Mouse (Mus musculus): ENCODE measurements around the gene Sertad3. TPM values are rescaled to one million over a fixed set of nuclear protein-coding genes. Genes with fewer than 3 reads are reported as not detected.

The Sertad3 gene
- polyA plus RNA-seq, 1 experiment = not detected

DNA sequence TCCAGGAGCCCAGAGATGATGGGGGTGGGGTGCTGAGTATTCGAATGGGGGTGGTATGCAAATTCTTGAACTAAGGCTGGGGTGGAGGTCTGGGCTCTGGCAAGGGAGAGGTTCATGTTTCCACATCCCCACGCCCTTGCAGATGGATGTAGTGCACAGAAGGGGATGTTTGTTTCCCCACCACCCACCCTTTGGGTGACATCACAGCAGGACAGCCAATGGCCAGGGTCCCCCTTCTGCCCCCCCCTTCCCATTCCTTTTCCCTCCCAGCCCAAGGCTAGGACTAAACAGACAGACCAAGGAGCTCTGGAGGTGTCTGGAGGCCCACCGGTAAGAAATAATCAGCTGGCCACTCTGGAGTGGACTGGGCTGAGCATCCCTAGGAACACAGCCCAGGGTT, 25.5 kb downstream of the Sertad3 start, which contains the start of gene Prx:
TSS of gene Prx (plus strand) at position 289 of the 400 bp plus-strand sequence.
- TF ChIP-seq CTCF (IDR thresholded peaks at IDR 0.05; ENCODE audit: insufficient read depth, low read depth, low read length) = no peak
- no peak for TF ChIP-seq POLR2A (IDR thresholded peaks at IDR 0.05; ENCODE audit: insufficient read depth, low read depth, low read length)
- Histone ChIP-seq H3K4me3 (ENCODE audit: insufficient read depth, low read depth, low read length) (no peak within 1 kb of the TSS), H3K4me1 (ENCODE audit: control insufficient read depth, insufficient read depth, low read length) (no peaks in the 10 kb centered on the region), H3K27ac (ENCODE audit: insufficient read depth, low read depth, low read length) (no peak within 1 kb of the TSS)
- 63% methylated on average over 3 of the region's 3 CpGs for WGBS

DNA sequence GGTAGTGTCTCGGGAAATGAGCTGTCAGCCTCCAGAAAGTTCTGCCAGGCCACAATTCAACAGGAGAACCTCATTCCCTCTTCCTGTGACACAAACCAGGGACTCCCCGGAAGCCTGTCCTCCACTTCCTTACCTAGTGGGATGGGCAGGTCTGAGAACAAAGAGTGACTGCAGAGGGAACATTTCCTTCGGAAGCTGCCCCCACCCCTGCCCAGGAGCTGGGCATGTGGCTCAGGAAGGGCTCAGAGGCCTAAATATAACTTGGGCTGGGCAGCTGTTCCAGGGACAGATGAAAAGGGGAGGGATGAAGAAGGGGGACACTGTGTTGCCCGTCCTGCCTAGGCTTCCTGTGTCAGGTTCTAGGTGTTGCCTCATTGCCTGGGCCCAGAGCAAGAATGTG, 28.1 kb downstream of the Sertad3 start:
- WGBS = 92% methylated on average over 4 of the region's 4 CpGs
- H3K27ac ChIP-seq (ENCODE audit: insufficient read depth, low read depth, low read length) = no peak overlapping the region
- H3K4me1 ChIP-seq (ENCODE audit: control insufficient read depth, insufficient read depth, low read length) = no peaks in the 10 kb centered on the region
- TF ChIP-seq POLR2A (IDR thresholded peaks at IDR 0.05; ENCODE audit: insufficient read depth, low read depth, low read length) (no peak), CTCF (IDR thresholded peaks at IDR 0.05; ENCODE audit: insufficient read depth, low read depth, low read length) (no peak)
- H3K4me3 ChIP-seq (ENCODE audit: insufficient read depth, low read depth, low read length) = no peak overlapping the region

DNA sequence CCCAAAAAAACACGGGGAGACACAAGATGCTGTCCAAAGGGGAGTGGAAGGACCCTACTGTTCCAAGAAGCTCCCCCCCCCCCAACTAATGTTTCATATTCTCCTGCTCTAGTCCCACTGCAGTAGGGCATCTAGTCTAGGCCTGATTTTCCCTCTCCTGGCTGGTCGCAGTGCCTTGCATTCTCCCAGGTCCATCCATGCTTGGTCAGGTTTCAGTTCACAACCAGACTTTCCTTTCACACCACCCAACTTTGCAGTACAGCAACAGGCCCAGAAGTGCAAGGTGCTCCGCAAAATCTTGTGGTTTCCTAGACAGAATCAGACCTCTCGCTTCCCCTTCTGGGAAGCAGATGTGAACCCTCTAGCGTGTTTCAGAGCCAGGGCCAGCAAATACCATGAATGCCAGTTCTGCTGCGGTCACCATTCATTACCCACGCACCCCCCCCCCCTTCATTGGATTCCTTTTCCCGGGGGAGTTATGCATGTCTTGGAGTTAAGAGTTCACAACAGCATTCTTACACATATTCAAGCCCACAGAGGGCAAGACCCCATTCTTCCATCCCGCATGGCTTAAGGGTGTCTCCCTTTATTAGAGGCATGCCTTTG, 33.3 kb downstream of the Sertad3 start:
- H3K4me3 ChIP-seq (ENCODE audit: insufficient read depth, low read depth, low read length) = no peak overlapping the region
- 46% methylated on average over 9 of the region's 9 CpGs for WGBS
- TF ChIP-seq POLR2A (IDR thresholded peaks at IDR 0.05; ENCODE audit: insufficient read depth, low read depth, low read length) = no peak
- no peak overlapping the region for H3K27ac ChIP-seq (ENCODE audit: insufficient read depth, low read depth, low read length)
- peaks cover 10% of the 10 kb centered on the region for H3K4me1 ChIP-seq (ENCODE audit: control insufficient read depth, insufficient read depth, low read length)

DNA sequence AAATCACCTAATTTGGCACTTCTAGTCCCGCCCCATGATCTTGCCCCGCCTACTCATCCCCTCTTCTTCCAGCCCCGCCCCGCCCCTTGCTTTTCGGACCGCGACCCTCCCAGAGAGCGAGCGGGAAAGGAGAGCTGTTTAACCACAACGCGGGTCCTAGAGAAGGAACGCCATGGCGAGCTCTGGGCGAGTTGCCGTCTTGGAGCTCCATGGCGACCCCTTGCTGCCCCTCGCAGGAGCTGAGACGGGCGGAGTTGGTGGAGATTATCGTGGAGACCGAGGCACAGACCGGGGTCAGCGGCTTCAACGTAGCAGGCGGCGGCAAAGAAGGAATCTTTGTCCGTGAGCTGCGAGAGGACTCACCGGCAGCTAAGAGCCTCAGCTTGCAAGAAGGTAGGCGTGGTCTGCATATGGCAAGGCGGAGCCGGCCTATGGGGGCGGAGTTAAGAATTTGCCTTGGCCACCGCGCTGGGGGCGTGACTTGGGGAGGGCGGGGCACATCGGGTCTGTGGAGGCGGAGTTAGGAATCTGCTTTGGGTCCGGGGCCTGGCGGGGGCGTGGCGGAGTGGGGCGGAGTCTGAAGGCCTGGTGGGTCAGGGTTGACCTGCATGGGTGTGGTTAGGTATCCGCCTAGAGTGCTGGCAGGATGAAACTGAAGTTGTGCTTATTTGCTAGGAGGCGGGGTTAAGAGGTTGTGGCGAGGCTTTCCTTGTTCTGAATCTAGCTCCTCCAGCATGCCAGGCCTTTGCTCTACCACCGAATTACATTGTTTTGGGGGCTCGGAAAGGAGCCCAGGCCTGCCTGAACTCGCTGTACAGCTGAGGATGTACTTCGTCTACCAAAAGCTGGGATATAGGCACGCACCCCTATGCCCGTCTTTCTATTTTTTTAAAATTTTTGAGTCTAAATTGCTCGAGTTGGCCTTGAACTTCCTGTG, 34.4 kb downstream of the Sertad3 start:
- Histone ChIP-seq H3K4me1 (ENCODE audit: control insufficient read depth, insufficient read depth, low read length) (peaks cover 10% of the 10 kb centered on the region), H3K27ac (ENCODE audit: insufficient read depth, low read depth, low read length) (peak overlapping the region; percentile 17; the same call in 1 of the 2 replicates), H3K4me3 (ENCODE audit: insufficient read depth, low read depth, low read length) (peak overlapping the region; percentile 54)
- WGBS = under 1% methylated on average over 54 of the region's 54 CpGs
- TF ChIP-seq POLR2A (IDR thresholded peaks at IDR 0.05; ENCODE audit: insufficient read depth, low read depth, low read length) (no peak; the same call in 1 of the 2 replicates), CTCF (IDR thresholded peaks at IDR 0.05; ENCODE audit: insufficient read depth, low read depth, low read length) (peak; percentile 36; the same call in 1 of the 2 replicates)

DNA sequence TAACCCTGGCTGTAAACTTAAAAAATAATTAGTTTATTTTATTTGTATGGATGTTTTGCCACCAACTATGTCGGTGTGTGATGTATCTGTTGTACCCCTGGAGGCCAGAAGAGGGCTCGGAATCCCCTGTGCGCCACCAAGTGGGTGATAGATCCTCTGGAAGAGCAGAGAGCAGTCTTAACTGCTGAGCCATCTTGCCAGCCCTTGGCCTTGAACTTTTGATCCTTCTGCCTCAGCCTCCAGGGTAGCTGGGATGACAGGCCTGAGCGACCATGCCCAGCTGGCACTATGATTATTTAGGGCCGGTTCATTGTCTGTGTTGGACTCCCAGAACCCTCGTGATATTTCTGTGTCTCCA, 35.1 kb downstream of the Sertad3 start:
- TF ChIP-seq POLR2A (IDR thresholded peaks at IDR 0.05; ENCODE audit: insufficient read depth, low read depth, low read length) = no peak
- TF ChIP-seq CTCF (IDR thresholded peaks at IDR 0.05; ENCODE audit: insufficient read depth, low read depth, low read length) = peak; percentile 35; the same call in 1 of the 2 replicates
- Histone ChIP-seq H3K4me1 (ENCODE audit: control insufficient read depth, insufficient read depth, low read length) (peaks cover 10% of the 10 kb centered on the region), H3K4me3 (ENCODE audit: insufficient read depth, low read depth, low read length) (no peak overlapping the region), H3K27ac (ENCODE audit: insufficient read depth, low read depth, low read length) (no peak overlapping the region)
- 26% methylated on average over 6 of the region's 6 CpGs for WGBS

DNA sequence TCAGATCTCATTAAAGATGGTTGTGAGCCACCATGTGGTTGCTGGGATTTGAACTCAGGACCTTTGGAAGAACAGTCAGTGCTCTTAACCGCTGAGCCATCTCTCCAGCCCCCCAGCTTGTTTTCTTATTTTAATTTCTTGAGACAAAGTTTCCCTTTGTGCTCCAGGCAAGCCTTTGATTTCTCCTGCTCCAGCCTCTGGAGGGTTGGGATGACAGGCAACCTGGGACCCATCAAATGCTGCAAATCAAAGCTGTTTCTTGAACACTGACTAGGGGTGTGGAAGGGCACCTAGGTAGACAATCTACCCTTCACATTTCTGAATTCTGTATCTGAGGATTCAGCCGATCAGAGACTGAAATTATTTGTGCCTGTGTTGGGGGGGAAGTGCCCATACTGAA, 37.2 kb downstream of the Sertad3 start:
- H3K4me1 ChIP-seq (ENCODE audit: control insufficient read depth, insufficient read depth, low read length) = peaks cover 10% of the 10 kb centered on the region
- H3K4me3 ChIP-seq (ENCODE audit: insufficient read depth, low read depth, low read length) = no peak overlapping the region
- H3K27ac ChIP-seq (ENCODE audit: insufficient read depth, low read depth, low read length) = no peak overlapping the region
- TF ChIP-seq POLR2A (IDR thresholded peaks at IDR 0.05; ENCODE audit: insufficient read depth, low read depth, low read length) (no peak), CTCF (IDR thresholded peaks at IDR 0.05; ENCODE audit: insufficient read depth, low read depth, low read length) (no peak)
- 80% methylated on average over 2 of the region's 2 CpGs for WGBS

GRCm38 (mm10) chr7:27514961-27515360, 41.4 kb downstream of the Sertad3 start:
- no peak for TF ChIP-seq POLR2A (IDR thresholded peaks at IDR 0.05; ENCODE audit: insufficient read depth, low read depth, low read length)
- no peak for TF ChIP-seq CTCF (IDR thresholded peaks at IDR 0.05; ENCODE audit: insufficient read depth, low read depth, low read length)
- 86% methylated on average over 9 of the region's 9 CpGs for WGBS
- Histone ChIP-seq H3K27ac (ENCODE audit: insufficient read depth, low read depth, low read length) (no peak overlapping the region), H3K4me1 (ENCODE audit: control insufficient read depth, insufficient read depth, low read length) (no peaks in the 10 kb centered on the region), H3K4me3 (ENCODE audit: insufficient read depth, low read depth, low read length) (no peak overlapping the region)

GRCm38 (mm10) chr7:27518314-27518713, 44.7 kb downstream of the Sertad3 start:
- Histone ChIP-seq H3K4me1 (ENCODE audit: control insufficient read depth, insufficient read depth, low read length) (no peaks in the 10 kb centered on the region), H3K4me3 (ENCODE audit: insufficient read depth, low read depth, low read length) (no peak overlapping the region), H3K27ac (ENCODE audit: insufficient read depth, low read depth, low read length) (no peak overlapping the region)
- 85% methylated on average over 9 of the region's 9 CpGs for WGBS
- TF ChIP-seq CTCF (IDR thresholded peaks at IDR 0.05; ENCODE audit: insufficient read depth, low read depth, low read length) (no peak), POLR2A (IDR thresholded peaks at IDR 0.05; ENCODE audit: insufficient read depth, low read depth, low read length) (no peak)

GRCm38 (mm10) chr7:27520104-27520503, 46.5 kb downstream of the Sertad3 start:
- H3K4me3 ChIP-seq (ENCODE audit: insufficient read depth, low read depth, low read length) = no peak overlapping the region
- H3K4me1 ChIP-seq (ENCODE audit: control insufficient read depth, insufficient read depth, low read length) = no peaks in the 10 kb centered on the region
- no peak overlapping the region for H3K27ac ChIP-seq (ENCODE audit: insufficient read depth, low read depth, low read length)
- TF ChIP-seq CTCF (IDR thresholded peaks at IDR 0.05; ENCODE audit: insufficient read depth, low read depth, low read length) (no peak), POLR2A (IDR thresholded peaks at IDR 0.05; ENCODE audit: insufficient read depth, low read depth, low read length) (no peak)

Measured in olfactory bulb, adult 2 months (tissue).